Mouse (Mus musculus): ENCODE results near the gene 1700037H04Rik.

GRCm38 (mm10) chr2:131159491-131159910 lies 380 bp downstream of the 1700037H04Rik start:
- no peak for TF ChIP-seq CTCF (IDR thresholded peaks at IDR 0.05; ENCODE audit: borderline replicate concordance, extremely low read depth, insufficient read depth, insufficient read length)
- no peak for TF ChIP-seq POLR2A (IDR thresholded peaks at IDR 0.05; ENCODE audit: borderline replicate concordance, extremely low read depth, insufficient read depth, insufficient read length, poor library complexity, severe bottlenecking)

All from brain, embryonic 14.5 days (tissue).